Mouse (Mus musculus): Measurements from ENCODE around the gene Txndc2.
"Not testable (repeated sequence)": the region's sequence is repeated elsewhere in the genome, so short reads cannot be mapped to it uniquely, and the experiment has no call there.

The Txndc2 gene

GRCm38 (mm10) chr17:65656076-65656475, 14.1 kb upstream of the Txndc2 start:
- no peak for DNase-seq (ENCODE audit: low spot score)

- no peak for DNase-seq (ENCODE audit: low spot score)
Observed at GRCm38 (mm10) chr17:65655608-65656007, 13.6 kb upstream of the Txndc2 start.

- DNase-seq (ENCODE audit: low spot score), result no peak
Observed at GRCm38 (mm10) chr17:65650598-65650997, 8.6 kb upstream of the Txndc2 start.

GRCm38 (mm10) chr17:65649175-65649493, 7.2 kb upstream of the Txndc2 start:
- DNase-seq (ENCODE audit: low spot score), result no peak

GRCm38 (mm10) chr17:65648371-65649174, 6.6 kb upstream of the Txndc2 start:
- no peak for DNase-seq (ENCODE audit: low spot score)

- no peak for DNase-seq (ENCODE audit: low spot score)
Observed at GRCm38 (mm10) chr17:65647961-65648360, 6.0 kb upstream of the Txndc2 start.

- DNase-seq (ENCODE audit: low spot score), result no peak
Observed at GRCm38 (mm10) chr17:65647226-65647625, 5.3 kb upstream of the Txndc2 start.

- DNase-seq (ENCODE audit: low spot score), result no peak
Observed at GRCm38 (mm10) chr17:65643579-65643978, 1.6 kb upstream of the Txndc2 start.

- peak; percentile 22 for DNase-seq (ENCODE audit: low spot score)
Observed at GRCm38 (mm10) chr17:65643051-65643521, 1.1 kb upstream of the Txndc2 start.

DNA sequence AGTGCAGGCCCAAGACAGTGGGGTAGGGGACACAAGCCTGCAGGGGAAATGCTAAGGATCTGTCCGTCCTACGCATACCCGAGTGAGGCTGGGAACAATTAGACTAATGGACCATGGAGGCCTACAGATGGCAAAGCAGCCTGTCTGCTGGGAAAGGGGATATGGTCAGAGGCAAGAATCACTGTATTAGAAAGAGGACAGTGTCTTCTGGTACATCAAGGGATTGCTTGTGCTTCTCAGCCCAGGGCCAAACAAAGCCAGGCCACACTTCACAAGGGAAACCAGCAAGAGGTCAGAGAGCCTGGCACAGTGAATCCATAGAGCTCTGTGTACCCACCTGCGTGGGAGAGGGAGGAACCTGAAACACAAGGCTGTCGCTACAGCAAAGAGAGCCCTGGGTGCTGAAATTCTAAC, 617 bp upstream of the Txndc2 start:
- DNase-seq (ENCODE audit: low spot score), result no peak

DNA sequence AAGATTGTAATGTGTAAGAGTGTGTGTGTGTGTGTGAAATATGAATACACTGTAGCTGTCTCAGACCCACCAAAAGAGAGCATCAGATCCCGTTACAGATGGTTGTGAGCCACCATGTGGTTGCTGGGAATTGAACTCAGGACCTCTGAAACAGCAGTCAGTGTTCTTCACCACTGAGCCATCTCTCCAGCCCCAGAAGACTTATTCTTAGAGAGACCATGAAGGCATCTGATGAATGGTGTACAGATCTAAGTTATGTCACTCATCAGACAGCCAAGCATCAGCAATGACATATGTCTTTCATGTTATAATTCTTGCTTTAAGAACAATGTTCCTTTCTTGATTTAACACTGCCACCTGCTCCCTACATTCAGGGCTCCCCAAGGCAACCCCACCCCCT, 2.8 kb downstream of the Txndc2 start:
- no peak for DNase-seq (ENCODE audit: low spot score)

- DNase-seq (ENCODE audit: low spot score), result no peak
Observed at GRCm38 (mm10) chr17:65635715-65636360, 6.1 kb downstream of the Txndc2 start.

DNA sequence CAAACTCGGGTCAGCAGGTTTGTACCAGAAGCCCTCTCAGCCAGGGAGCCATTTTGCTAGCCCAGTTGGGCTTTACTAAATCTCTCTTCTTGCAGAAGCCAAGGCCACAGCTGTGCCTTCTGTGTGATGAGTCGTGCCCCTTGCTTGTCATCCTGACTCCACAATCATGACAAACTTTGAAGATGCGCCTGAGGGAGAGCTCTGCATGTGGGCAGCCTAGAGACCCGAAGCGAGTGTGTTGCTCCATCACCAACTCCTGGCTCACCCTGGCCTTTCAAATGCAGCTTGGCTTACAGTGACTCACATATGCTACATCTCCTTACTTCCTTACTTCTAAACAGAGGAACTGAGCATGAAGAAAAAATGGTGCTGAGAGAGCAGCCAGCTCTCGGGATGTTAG, 12.0 kb downstream of the Txndc2 start:
- DNase-seq (ENCODE audit: low spot score), result no peak

DNA sequence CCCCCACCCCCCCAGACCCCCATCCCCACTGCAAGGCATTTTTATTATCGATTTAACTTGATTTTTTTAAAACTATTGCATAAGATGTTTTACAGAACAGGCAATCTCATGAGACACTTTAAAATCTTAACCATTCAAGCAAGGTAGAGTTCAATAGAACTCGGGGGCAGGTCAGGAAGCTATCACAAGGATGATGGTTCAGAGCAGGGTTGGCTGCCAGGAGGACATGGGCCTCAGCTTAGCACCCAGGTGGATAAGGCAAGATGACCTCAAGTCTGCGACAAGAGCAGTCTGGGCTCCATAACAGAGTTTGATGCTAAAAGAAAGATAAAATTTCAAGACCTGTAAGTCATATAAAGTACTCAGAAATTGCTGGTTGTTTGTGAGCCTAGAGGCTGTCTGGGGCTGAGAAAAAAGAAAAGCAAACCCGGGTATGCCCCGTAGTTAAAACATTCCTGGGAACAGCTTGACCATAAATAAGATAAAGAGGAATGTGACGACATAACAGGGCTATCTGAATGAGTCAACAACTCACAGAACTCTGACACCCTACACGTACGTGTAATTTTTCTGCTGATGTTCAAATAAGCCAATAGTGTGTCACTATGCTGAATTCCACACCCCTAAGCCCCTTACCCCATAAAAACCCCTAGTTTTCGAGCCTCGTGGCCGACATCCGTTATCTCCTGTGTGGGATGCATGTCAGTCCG, 13.0 kb downstream of the Txndc2 start:
- not testable (repeated sequence) for DNase-seq (ENCODE audit: low spot score)

DNA sequence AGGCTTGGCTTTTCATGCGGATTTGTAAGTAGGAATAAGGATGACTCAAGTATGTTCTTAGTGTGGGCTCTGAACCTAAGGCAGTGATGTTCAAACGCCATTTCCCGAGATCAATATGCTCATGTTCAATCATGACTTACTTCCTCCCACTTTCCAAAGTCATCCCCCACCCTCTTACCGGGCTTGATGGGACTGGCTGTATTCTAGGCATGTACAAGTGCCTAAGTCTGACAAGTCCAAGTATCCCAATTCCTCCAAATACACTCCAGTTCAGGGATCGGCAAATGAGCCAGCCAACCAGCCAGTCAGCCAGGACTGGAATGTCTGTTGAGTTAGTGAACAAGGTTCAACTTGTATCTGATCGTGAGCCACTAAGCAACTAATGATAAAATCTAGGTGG, 15.7 kb downstream of the Txndc2 start:
- DNase-seq (ENCODE audit: low spot score), result no peak

- DNase-seq (ENCODE audit: low spot score), result no peak
Observed at GRCm38 (mm10) chr17:65625563-65625962, 16.4 kb downstream of the Txndc2 start.

- DNase-seq (ENCODE audit: low spot score), result no peak
Observed at GRCm38 (mm10) chr17:65623130-65623529, 18.8 kb downstream of the Txndc2 start.

GRCm38 (mm10) chr17:65618431-65618830, 23.5 kb downstream of the Txndc2 start:
- DNase-seq (ENCODE audit: low spot score), result no peak

GRCm38 (mm10) chr17:65615678-65616077, 26.3 kb downstream of the Txndc2 start:
- DNase-seq (ENCODE audit: low spot score), result no peak

- DNase-seq (ENCODE audit: low spot score), result no peak
Observed at GRCm38 (mm10) chr17:65614431-65614830, 27.5 kb downstream of the Txndc2 start.

DNA sequence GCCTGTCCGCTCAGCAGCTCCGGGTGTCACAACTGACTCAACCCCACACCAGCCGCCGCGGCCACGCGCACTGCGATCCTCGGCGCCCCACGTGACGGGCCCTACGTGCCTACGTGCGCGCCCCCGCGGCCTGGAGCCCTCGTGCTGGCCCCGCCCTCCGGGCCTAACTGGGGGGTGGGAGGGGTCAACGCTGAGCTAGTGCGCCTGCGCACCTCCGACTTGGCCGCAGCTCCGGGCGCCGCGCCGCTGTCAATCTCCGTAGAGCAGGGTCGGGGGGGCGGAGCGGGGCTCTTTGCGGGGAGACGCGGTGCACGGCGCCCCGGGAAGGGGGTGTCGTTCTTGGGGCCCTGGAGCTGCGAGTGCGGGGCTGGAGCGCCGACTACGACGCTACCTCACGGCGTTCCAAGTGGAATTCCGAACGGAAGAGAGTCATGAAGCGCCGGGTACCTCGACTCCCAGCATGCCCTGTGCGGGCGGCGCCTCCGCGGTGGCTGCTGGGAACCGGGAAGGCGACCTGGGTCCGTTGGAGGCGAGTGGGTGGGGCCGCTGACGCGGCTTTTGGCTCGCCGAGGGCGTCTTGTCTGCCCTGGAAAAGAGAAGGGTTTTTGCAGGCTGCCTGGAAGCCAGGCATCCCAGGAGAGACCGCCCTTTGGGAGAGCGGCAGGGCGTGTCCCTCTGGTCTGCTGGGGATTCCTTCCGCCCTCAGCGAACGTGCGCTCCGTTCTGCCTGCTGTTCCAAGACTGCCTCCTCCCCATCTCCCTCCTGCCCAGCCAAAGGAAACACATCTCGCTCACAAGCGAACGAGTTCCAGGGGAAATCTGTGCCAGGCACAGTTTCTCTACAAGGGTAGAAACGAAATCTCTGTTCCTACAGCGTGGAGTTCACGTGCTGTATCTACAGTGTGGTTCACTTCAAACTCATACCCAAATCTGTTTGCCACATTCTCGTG, 28.2 kb downstream of the Txndc2 start, which contains the start of gene Vapa:
Gene Vapa, minus strand, starts transcription at position 93 of the 950 bp plus-strand sequence.
- peak; percentile 99 for DNase-seq (ENCODE audit: low spot score)

DNA sequence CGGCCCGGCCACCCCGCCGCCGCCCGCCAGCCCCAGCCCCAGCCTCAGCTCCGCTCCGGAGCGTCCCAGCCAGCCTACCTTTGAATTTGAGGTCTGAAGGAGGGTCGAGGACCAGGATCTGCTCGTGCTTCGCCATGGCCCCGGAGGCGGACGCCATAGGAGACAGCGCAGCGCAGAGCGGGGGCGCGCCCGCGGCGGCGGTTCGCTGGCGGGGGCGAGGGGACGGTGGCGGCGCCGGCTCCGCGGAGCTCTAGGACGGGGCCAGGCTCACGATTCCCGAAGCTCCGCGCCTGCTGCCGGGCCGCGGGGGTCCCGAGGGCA, 28.9 kb downstream of the Txndc2 start:
- DNase-seq (ENCODE audit: low spot score), result no peak

Data from MN1 (cell line).